Mouse (Mus musculus): ENCODE data around the gene Eps8.

DNA sequence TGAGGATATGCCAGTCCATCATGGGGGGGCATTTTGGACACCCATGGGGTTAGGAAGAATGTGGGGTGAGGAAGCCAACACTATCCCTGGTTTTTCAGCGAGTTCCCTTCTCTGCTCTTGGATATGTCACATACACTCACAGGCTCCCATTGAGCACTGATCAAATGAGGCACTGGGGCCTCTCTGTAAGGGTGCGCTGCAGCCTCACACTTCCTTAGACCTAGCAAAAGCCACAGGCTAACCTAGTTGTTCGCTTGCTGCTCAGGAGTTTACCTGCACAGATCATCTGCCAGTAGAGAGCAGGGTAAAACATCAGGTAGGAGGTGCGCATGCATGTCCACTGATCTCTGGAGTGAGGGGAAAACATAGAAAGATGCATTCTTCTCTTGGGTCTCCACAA, 97.5 kb downstream of the Eps8 start:
- TF ChIP-seq CTCF (IDR thresholded peaks at IDR 0.05; ENCODE audit: extremely low read depth, insufficient read depth, insufficient read length, insufficient replicate concordance) = no peak
- no peak for TF ChIP-seq POLR2A (IDR thresholded peaks at IDR 0.05; ENCODE audit: low read depth, low read length)
